Mouse (Mus musculus): Measurements from ENCODE around the gene Cnn2. TPM values are rescaled to one million over a fixed set of nuclear protein-coding genes. Genes with fewer than 3 reads are reported as not detected.

Gene Cnn2
- 29.5 and 37.1 TPM in 2 replicates for polyA plus RNA-seq (2015; fragmentation: Nextera tagmentation; extraction: Ambion mirVana)

- no peak for ATAC-seq
- H3K27me3 ChIP-seq = peaks cover 47% of the 10 kb centered on the region
Observed at GRCm38 (mm10) chr10:79988506-79989271, at the start of gene Cnn2. Gene Cnn2 (plus strand): TSS chr10:79988584.

GRCm38 (mm10) chr10:79940749-79941148, 47.6 kb upstream of the Cnn2 start:
- Histone ChIP-seq H3K4me2 (replicated peaks) (no peak overlapping the region), H3K36me3 (peaks cover 34% of the 10 kb centered on the region; the same call in 1 of the 2 replicates), H3K4me3 (replicated peaks) (no peak overlapping the region), H3K9me3 (no peaks in the 10 kb centered on the region), H3K27me3 (no peaks in the 10 kb centered on the region), H3K9ac (replicated peaks) (no peak overlapping the region), H3K4me1 (replicated peaks) (peaks cover 27% of the 10 kb centered on the region), H3K27ac (no peak overlapping the region)
- ATAC-seq = no peak
- 84% methylated on average over 7 of the region's 7 CpGs for WGBS

More at GRCm38 (mm10) chr10:79988506-79989271, at the start of gene Cnn2:
- peak within 1 kb of the TSS; percentile 41 for H3K4me3 ChIP-seq (replicated peaks)
- H3K27ac ChIP-seq = no peak within 1 kb of the TSS
- WGBS = 2% methylated on average over 59 of the region's 59 CpGs
- H3K9ac ChIP-seq (replicated peaks) = peak within 1 kb of the TSS; percentile 55
- H3K4me1 ChIP-seq (replicated peaks) = peaks cover 21% of the 10 kb centered on the region
- no peaks in the 10 kb centered on the region for H3K9me3 ChIP-seq
- no peaks in the 10 kb centered on the region; the same call in 1 of the 2 replicates for H3K36me3 ChIP-seq
- peak within 1 kb of the TSS; percentile 56 for H3K4me2 ChIP-seq (replicated peaks)

- H3K27me3 ChIP-seq = no peaks in the 10 kb centered on the region
- H3K4me3 ChIP-seq (replicated peaks) = no peak overlapping the region
- H3K27ac ChIP-seq = no peak overlapping the region
- WGBS = 81% methylated on average over 1 of the region's 1 CpGs
- ATAC-seq = no peak
- H3K9ac ChIP-seq (replicated peaks) = no peak overlapping the region
- no peak overlapping the region for H3K4me2 ChIP-seq (replicated peaks)
- H3K36me3 ChIP-seq = peaks cover 20% of the 10 kb centered on the region; the same call in 1 of the 2 replicates
- peaks cover 27% of the 10 kb centered on the region for H3K4me1 ChIP-seq (replicated peaks)
- no peaks in the 10 kb centered on the region for H3K9me3 ChIP-seq
Observed at GRCm38 (mm10) chr10:79942988-79943387, 45.4 kb upstream of the Cnn2 start.

GRCm38 (mm10) chr10:79943471-79943901, 44.9 kb upstream of the Cnn2 start:
- WGBS = 91% methylated on average over 9 of the region's 9 CpGs
- Histone ChIP-seq H3K9me3 (no peaks in the 10 kb centered on the region), H3K27ac (no peak overlapping the region), H3K36me3 (peaks cover 22% of the 10 kb centered on the region; the same call in 1 of the 2 replicates), H3K9ac (replicated peaks) (no peak overlapping the region), H3K4me2 (replicated peaks) (no peak overlapping the region), H3K4me1 (replicated peaks) (peaks cover 27% of the 10 kb centered on the region), H3K27me3 (no peaks in the 10 kb centered on the region), H3K4me3 (replicated peaks) (no peak overlapping the region)
- ATAC-seq = no peak

- no peaks in the 10 kb centered on the region for H3K27me3 ChIP-seq
- H3K9ac ChIP-seq (replicated peaks) = peak overlapping the region; percentile 25; the same call in 1 of the 2 replicates
- H3K27ac ChIP-seq = peak overlapping the region; percentile 61
- WGBS = 17% methylated on average over 16 of the region's 16 CpGs
- no peaks in the 10 kb centered on the region for H3K9me3 ChIP-seq
- H3K4me3 ChIP-seq (replicated peaks) = no peak overlapping the region
- peak; percentile 59 for ATAC-seq
- peaks cover 38% of the 10 kb centered on the region for H3K36me3 ChIP-seq
- H3K4me2 ChIP-seq (replicated peaks) = no peak overlapping the region
- H3K4me1 ChIP-seq (replicated peaks) = peaks cover 27% of the 10 kb centered on the region
Observed at GRCm38 (mm10) chr10:79945507-79946234, 42.7 kb upstream of the Cnn2 start.

GRCm38 (mm10) chr10:79946752-79947322, 41.5 kb upstream of the Cnn2 start:
- no peak for ATAC-seq
- WGBS = 21% methylated on average over 7 of the region's 7 CpGs

GRCm38 (mm10) chr10:79947502-79947901, 40.9 kb upstream of the Cnn2 start:
- Histone ChIP-seq H3K9ac (replicated peaks) (0 out of 2 replicates have a peak overlapping the region, but pooled peaks have one; percentile 14), H3K4me2 (replicated peaks) (no peak overlapping the region), H3K27me3 (no peaks in the 10 kb centered on the region), H3K36me3 (peaks cover 41% of the 10 kb centered on the region), H3K4me3 (replicated peaks) (no peak overlapping the region), H3K4me1 (replicated peaks) (peaks cover 27% of the 10 kb centered on the region), H3K9me3 (no peaks in the 10 kb centered on the region), H3K27ac (no peak overlapping the region)
- ATAC-seq = no peak
- WGBS = 89% methylated on average over 6 of the region's 6 CpGs

More at GRCm38 (mm10) chr10:79946752-79947322, 41.5 kb upstream of the Cnn2 start:
- Histone ChIP-seq H3K4me1 (replicated peaks) (peaks cover 27% of the 10 kb centered on the region), H3K4me2 (replicated peaks) (no peak overlapping the region), H3K27me3 (no peaks in the 10 kb centered on the region), H3K36me3 (peaks cover 42% of the 10 kb centered on the region), H3K4me3 (replicated peaks) (no peak overlapping the region), H3K9ac (replicated peaks) (no peak overlapping the region; the same call in 1 of the 2 replicates), H3K9me3 (no peaks in the 10 kb centered on the region), H3K27ac (no peak overlapping the region)

- H3K27me3 ChIP-seq = no peaks in the 10 kb centered on the region
- peaks cover 20% of the 10 kb centered on the region for H3K4me1 ChIP-seq (replicated peaks)
- H3K36me3 ChIP-seq = peaks cover 53% of the 10 kb centered on the region
- no peaks in the 10 kb centered on the region for H3K9me3 ChIP-seq
- 95% methylated on average over 4 of the region's 4 CpGs for WGBS
- no peak overlapping the region for H3K4me3 ChIP-seq (replicated peaks)
- ATAC-seq = no peak
- no peak overlapping the region for H3K4me2 ChIP-seq (replicated peaks)
- no peak overlapping the region for H3K27ac ChIP-seq
- H3K9ac ChIP-seq (replicated peaks) = no peak overlapping the region; the same call in 1 of the 2 replicates
Observed at GRCm38 (mm10) chr10:79949873-79950272, 38.5 kb upstream of the Cnn2 start.

GRCm38 (mm10) chr10:79950661-79951060, 37.7 kb upstream of the Cnn2 start:
- Histone ChIP-seq H3K4me3 (replicated peaks) (no peak overlapping the region), H3K4me1 (replicated peaks) (peaks cover 14% of the 10 kb centered on the region), H3K36me3 (peaks cover 53% of the 10 kb centered on the region), H3K9ac (replicated peaks) (no peak overlapping the region), H3K9me3 (no peaks in the 10 kb centered on the region), H3K27ac (no peak overlapping the region), H3K27me3 (no peaks in the 10 kb centered on the region), H3K4me2 (replicated peaks) (no peak overlapping the region)
- no peak for ATAC-seq
- WGBS = 84% methylated on average over 18 of the region's 18 CpGs

GRCm38 (mm10) chr10:79953946-79954345, 34.4 kb upstream of the Cnn2 start:
- Histone ChIP-seq H3K27me3 (peaks cover 6% of the 10 kb centered on the region; the same call in 1 of the 2 replicates), H3K4me2 (replicated peaks) (no peak overlapping the region), H3K4me3 (replicated peaks) (no peak overlapping the region), H3K27ac (no peak overlapping the region), H3K9ac (replicated peaks) (no peak overlapping the region), H3K9me3 (no peaks in the 10 kb centered on the region), H3K4me1 (replicated peaks) (peaks cover 3% of the 10 kb centered on the region; the same call in 1 of the 2 replicates), H3K36me3 (peaks cover 45% of the 10 kb centered on the region)
- no peak for ATAC-seq
- WGBS = 88% methylated on average over 6 of the region's 6 CpGs

GRCm38 (mm10) chr10:79955691-79956090, 32.7 kb upstream of the Cnn2 start:
- H3K4me2 ChIP-seq (replicated peaks) = no peak overlapping the region
- peak overlapping the region; percentile 10 for H3K9ac ChIP-seq (replicated peaks)
- H3K9me3 ChIP-seq = no peaks in the 10 kb centered on the region
- H3K4me3 ChIP-seq (replicated peaks) = no peak overlapping the region
- H3K4me1 ChIP-seq (replicated peaks) = peaks cover 8% of the 10 kb centered on the region
- 79% methylated on average over 9 of the region's 9 CpGs for WGBS
- no peak overlapping the region for H3K27ac ChIP-seq
- H3K36me3 ChIP-seq = peaks cover 28% of the 10 kb centered on the region
- no peak for ATAC-seq
- H3K27me3 ChIP-seq = peaks cover 6% of the 10 kb centered on the region; the same call in 1 of the 2 replicates

All from midbrain, embryonic 13.5 days (tissue).